Mouse (Mus musculus) CH12.LX (cell line): ENCODE measurements at regions not wholly inside any gene's neighbourhood (a gene's known extent, or its start where the extent isn't known, plus 50 kb on each side); places are given as distances from the start of the nearest gene placed in this dataset.

Experiments used
- CHD2 ChIP-seq: IDR thresholded peaks from 2 replicates; pipeline ENCODE4 v1.6.1; 2011; ENCODE audit warnings: low read length, improper control_type of control experiment
- E2F4 ChIP-seq: IDR thresholded peaks from 2 replicates; pipeline ENCODE4 v1.6.1; 2011; ENCODE audit warnings: low read depth, low read length, improper control_type of control experiment; ENCODE audit not compliant: insufficient replicate concordance
- POLR2A ChIP-seq: IDR thresholded peaks from 2 replicates; pipeline ENCODE4 v1.6.1; 2011; ENCODE audit warnings: low read depth, mild to moderate bottlenecking, improper control_type of control experiment, low read length
- SMC3 ChIP-seq: IDR thresholded peaks from 2 replicates; pipeline ENCODE4 v1.6.1; 2011; ENCODE audit warnings: low read depth, low read length, improper control_type of control experiment
- USF2 ChIP-seq: conservative IDR thresholded peaks from 2 replicates; pipeline ENCODE4 v1.6.1; 2011; ENCODE audit warnings: low read depth, low read length, improper control_type of control experiment

DNA sequence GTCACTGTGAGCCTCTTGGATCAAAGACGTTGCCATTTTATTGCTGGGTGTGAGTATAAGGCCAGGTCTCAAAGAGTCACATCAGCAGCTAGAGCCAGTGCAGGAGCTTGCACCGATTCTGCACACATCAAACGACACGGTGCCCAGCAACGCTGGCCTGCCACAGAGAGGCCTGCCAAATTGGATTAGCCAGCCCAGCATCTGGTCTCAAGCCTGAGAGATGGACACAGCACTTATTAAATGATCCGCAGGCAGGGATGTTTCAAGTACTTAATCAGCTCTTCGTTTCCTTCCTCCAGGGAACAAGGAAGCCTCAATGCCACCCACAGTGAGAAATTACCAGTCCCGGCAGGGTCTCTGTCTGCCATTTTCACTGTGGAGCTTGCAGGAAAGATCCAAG, 106.1 kb upstream of the Shb start:
- TF ChIP-seq USF2 = no peak
- TF ChIP-seq CHD2 = no peak
- no peak for TF ChIP-seq SMC3
- TF ChIP-seq E2F4 = no peak
- TF ChIP-seq POLR2A = no peak
